Mouse (Mus musculus) cerebellum, adult 9-11 months (tissue): ENCODE measurements around the gene Slc35f3.

Source experiments
- DNase-seq: peaks from one replicate; pipeline ENCODE4 v3.0.0; 2022

Gene Slc35f3

GRCm38 (mm10) chr8:126420834-126421233, 122.5 kb downstream of the Slc35f3 start:
- DNase-seq, result no peak

GRCm38 (mm10) chr8:126422174-126422919, 124.0 kb downstream of the Slc35f3 start, which contains the start of gene Coa6:
TSS of gene Coa6 (plus strand) at chr8:126422515.
- DNase-seq, result peak; percentile 98

DNA sequence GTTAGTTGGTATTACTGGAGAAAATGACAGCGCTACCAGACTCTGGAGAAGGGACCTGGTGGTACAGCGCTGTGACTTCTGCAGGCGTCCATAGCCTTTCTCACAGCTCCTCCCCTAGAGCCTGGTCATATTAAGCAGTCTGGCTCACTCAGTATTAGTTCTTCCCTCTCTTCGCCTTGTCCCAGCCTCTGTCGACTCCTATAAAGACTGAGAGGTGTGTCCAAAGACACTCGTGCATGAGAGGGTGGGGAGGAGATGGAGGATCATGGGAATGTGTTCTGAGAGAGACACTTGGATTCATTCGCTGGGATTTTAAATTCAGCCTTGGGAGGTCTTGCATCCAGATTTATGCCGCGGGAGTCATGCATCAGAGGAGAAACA, 124.6 kb downstream of the Slc35f3 start:
- no peak for DNase-seq

DNA sequence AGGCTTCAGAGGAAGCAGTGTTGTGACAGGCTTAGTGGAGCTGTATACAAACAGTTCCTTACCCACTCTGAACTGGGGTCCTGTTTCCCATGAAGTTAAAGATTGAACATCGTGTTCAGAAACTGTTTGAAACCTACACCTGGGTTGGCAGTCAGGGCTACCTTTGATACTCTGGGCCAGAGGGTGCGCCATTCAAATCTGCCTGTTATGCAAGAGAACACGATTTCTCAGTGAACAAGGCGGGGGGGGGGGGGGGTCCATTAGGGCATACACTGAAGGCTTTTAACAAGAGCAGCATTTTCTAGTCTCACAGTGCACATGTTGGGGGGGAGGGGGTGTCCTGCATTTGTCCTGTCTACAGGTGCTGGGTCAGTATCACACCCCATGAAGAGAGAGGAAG, 125.8 kb downstream of the Slc35f3 start:
- DNase-seq, result no peak

- DNase-seq, result no peak
Observed at GRCm38 (mm10) chr8:126424946-126425345, 126.6 kb downstream of the Slc35f3 start.

DNA sequence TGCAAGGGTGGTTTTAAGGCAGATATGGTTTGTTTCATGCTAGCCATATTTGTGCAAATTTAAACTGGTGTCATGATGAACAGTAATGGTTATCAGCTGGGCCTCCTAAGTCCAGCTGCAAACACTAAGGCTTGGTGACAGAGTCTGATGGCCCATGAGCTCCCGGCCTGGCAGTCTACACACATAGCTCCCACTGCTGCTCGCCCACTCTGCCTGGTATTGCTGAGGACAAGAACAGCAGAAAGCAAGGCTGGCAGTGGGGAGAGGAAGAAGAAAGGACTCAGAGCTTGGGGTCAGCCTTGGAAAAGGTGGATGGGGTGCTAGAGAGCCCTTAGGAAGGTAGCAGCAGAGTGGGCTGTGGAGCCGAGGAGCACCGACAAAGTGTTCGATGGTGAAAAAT, 131.3 kb downstream of the Slc35f3 start:
- DNase-seq, result no peak

DNA sequence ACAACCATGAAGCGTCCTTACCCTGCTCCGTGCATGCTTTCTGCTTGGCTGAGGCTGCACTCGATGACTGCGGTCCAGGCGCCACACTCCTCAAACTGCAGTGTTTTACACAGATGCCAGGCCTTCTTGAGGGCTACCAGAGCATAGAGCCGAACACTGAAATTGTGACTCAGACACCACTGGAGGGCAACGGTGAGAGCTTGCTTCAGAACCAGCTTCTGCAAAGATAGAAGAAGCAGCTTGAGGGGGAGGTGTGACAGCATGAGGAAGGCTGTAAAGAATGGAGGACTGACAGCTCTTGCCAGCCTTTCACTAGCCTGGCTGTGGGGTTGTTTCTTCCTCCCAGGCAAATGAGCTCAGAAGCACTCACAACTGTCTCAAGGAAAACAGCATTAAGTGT, 135.5 kb downstream of the Slc35f3 start:
- no peak for DNase-seq

DNA sequence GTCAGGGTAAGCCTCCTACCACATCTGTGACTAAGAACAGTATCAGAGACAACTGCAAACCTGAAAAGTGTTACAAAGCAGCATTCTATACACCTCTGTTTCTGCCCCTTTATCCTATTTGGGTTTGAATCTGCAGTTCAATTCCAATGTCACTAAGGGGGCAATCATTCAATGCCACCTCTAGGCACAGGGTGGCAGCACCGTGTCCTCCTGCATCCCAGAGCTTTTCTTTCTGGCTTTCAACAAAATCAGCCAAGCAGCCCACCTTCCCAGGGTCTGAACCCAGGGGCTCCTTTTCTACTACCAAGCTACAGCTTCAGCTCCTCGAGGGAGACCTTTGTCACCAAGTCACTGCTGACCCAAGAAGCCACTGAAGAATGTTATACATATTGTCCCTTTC, 140.6 kb downstream of the Slc35f3 start:
- no peak for DNase-seq
